Mouse (Mus musculus): ENCODE measurements around the gene Rsu1.

DNA sequence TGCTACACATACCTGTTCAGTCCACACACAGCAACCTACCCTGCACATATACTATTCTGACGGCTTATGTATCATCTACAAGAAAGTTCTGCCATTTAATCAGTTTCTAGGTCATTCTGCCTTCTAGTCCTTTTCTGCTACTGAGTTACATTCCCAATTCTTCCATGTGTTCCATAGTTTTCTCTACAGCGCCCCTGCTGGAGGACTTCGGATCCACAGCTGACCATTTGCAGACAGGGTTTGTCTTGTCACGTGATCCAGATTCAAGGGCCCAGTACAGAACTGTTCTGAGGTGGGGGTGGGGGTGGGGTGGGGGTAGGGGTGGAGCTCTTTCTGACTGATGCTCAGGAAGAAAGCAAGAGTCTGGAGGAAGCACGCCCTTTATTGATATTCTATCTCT lies 102.5 kb downstream of the Rsu1 start:
- no peak for TF ChIP-seq POLR2A (IDR thresholded peaks at IDR 0.05; ENCODE audit: low read depth, low read length)
- TF ChIP-seq CTCF (conservative IDR thresholded peaks at IDR 0.05; ENCODE audit: insufficient read depth, insufficient read length, low read depth, low read length) = peak; percentile 46
